Mouse (Mus musculus): ENCODE results near the gene Gm1604a.
A peak's percentile ranks its signal among the peaks of the same experiment; 100 is the strongest.
"Not testable (repeated sequence)": the region's sequence is repeated elsewhere in the genome, so short reads cannot be mapped to it uniquely, and the experiment has no call there.

Gene Gm1604a

DNA sequence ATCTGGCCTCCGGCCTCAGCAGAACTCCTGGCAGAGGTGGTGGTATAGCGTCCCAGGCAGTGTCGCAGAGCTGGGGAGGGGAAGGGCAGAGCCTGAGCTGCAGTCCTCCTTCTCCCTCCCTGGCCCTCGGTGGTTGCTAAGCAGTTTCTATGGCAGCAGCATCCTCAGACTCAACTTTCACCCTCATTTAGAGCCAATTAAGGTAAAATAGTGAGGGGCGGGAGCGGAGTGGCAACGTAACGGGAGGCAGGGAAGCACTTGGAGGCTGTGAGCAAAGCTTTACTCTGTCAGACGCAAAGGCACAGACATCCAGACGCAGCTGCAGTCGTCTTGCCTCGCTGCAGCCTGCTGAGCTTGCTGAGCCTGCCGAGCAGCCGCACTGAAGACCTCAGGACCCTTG is at the start of gene Gm1604a:
Gene Gm1604a (plus strand): TSS at position 312 of the 400 bp plus-strand sequence.
- not testable (repeated sequence) for DNase-seq (ENCODE audit: low spot score in 2 of 2)

DNA sequence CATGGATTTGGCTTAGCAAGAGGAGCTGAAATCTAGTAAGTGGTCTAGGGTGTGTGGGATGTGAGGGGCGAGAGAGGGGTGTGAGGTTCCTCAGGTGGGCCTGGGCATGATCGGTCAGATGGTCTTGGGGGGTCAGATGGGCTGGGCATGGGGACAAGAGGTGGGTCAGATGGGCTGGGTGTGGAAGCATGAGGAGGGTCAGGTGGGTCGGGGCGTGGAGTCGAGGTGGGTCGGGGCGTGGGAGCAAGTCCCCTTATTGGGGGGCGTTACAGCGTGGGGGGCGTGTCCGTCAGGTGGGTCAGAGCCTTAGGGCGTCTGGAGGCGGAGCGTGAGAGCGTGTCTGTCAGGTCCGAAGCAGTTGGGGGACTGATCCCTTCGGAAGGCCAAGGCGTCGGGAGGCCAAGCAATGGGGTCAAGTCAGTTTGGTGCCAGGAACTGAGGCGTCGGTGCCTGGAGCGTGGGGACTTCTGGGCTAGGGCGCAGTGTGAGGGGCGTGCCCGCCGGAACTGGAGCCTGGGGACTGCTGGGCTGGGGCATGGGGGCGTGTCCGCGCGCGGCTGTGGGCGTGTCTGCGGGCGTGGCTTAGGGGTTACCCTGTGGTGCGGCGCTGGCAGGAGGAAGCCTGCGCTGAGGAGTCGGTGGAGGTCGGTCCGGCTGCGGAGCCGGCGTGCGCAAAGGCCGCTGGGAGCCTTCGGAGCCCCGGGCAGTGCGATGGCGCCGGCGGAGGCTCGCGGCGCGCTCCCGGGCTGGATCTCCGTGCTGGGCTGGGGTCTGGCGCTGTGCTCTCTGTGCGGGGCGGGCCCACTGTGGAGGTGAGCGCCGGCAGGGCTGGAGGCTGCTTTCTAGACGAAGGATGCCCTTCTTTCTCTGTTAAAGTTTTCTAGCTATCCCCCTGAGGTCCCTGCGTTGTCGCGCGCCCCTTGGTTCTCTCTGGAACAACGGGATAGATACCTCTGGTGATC is 46.8 kb upstream of the Gm1604a start, which contains the start of gene Gm49721:
Gene Gm49721 (plus strand): TSS at position 618 of the 962 bp plus-strand sequence.
- peak; percentile 75 to 82 for DNase-seq (ENCODE audit: low spot score in 2 of 2)

DNA sequence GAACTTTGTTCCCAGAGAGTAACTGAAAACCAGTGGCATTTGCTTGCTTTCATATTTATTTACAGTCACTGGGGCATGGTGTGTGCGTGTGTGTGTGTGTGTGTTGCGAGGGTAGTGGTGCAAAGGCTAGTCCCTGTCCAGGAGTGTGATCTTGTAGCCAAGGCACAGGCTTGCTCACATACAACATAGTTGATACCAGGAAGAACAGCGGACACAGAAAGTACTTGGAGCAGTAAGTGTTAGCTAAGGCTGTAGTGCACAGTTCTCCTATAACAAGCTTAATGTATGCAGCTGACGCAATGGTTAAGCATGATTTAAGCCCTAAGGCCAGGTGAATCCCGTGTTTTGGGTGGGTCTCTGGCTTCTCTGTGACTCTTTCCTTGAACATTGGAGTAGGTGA is 46.0 kb upstream of the Gm1604a start:
- not testable (repeated sequence) for DNase-seq (ENCODE audit: low spot score in 2 of 2)

GRCm38 (mm10) chr17:6980144-6980543 is 45.2 kb upstream of the Gm1604a start:
- not testable (repeated sequence) for DNase-seq (ENCODE audit: low spot score in 2 of 2)

- DNase-seq (ENCODE audit: low spot score in 2 of 2) = not testable (repeated sequence)
These were observed 39.2 kb upstream of the Gm1604a start for GRCm38 (mm10) chr17:6986118-6986517.

GRCm38 (mm10) chr17:6995504-6995903 is 29.9 kb upstream of the Gm1604a start:
- not testable (repeated sequence) for DNase-seq (ENCODE audit: low spot score in 2 of 2)

- not testable (repeated sequence) for DNase-seq (ENCODE audit: low spot score in 2 of 2)
These were observed 28.5 kb upstream of the Gm1604a start for GRCm38 (mm10) chr17:6996826-6997225.

GRCm38 (mm10) chr17:6997778-6998490 is 27.4 kb upstream of the Gm1604a start:
- DNase-seq (ENCODE audit: low spot score in 2 of 2) = not testable (repeated sequence)

GRCm38 (mm10) chr17:7001790-7002585 is 23.4 kb upstream of the Gm1604a start:
- DNase-seq (ENCODE audit: low spot score in 2 of 2) = not testable (repeated sequence)

DNA sequence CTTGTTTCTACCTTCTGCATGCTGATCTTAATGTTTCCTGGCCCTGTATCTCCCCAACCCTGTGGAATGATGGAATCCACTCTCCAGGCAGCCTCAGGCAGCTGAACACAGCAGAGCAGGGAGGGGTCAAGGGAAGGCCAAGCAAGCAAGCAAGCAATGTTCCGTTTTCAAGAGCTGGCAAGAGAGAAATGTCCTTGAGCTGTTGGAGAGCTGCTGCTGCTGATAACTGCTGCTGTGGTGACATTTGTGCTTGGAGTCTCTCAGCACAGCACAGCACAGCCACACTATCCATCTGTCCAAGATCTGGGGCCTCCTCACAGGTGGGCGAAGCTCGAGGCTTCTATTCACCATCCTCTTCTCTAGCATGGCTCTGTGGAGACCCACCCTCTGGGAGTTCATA is 22.0 kb upstream of the Gm1604a start:
- not testable (repeated sequence) for DNase-seq (ENCODE audit: low spot score in 2 of 2)

GRCm38 (mm10) chr17:7005646-7006045 is 19.7 kb upstream of the Gm1604a start:
- not testable (repeated sequence) for DNase-seq (ENCODE audit: low spot score in 2 of 2)

GRCm38 (mm10) chr17:7008885-7009284 is 16.5 kb upstream of the Gm1604a start:
- DNase-seq (ENCODE audit: low spot score in 2 of 2) = not testable (repeated sequence)

DNA sequence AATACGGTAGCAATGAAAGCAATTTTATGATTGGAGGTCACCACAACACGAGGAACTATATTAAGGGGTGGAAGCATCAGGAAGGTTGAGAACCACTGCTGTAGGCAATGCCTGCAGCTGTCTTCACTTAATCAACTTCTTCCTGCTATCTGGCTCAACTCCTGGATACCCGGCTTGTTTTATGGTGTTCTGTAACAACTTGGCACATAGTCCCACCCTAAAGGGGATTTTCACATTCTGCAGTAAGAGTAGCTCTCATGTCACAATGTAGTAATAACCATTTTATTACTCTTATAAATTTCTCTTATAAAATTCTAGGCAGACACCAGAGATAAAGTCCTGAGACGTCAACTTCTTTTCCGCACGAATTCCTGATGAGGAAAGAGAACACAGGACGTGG is 15.9 kb upstream of the Gm1604a start:
- not testable (repeated sequence) for DNase-seq (ENCODE audit: low spot score in 2 of 2)

- DNase-seq (ENCODE audit: low spot score in 2 of 2) = not testable (repeated sequence)
These were observed 15.5 kb upstream of the Gm1604a start for GRCm38 (mm10) chr17:7009901-7010300.

DNA sequence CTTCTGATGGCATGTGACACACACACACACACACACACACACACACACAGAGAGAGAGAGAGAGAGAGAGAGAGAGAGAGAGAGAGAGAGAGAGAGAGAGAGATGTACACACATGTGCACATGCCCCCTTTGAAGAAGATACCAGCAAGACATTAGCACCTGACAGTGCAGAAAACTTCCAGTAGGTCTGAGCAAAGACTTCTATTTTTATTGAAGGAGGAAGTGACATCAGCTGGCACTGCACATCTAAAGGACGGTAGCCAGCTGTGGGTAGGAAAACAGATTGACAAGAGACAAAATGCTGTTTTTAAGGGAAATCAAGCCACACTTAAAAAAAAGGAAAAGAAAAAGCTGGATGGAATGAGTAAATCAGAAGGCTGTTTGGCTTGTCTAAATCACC is 11.2 kb upstream of the Gm1604a start:
- not testable (repeated sequence) for DNase-seq (ENCODE audit: low spot score in 2 of 2)

GRCm38 (mm10) chr17:7025764-7026346 is 487 bp downstream of the Gm1604a start:
- not testable (repeated sequence) for DNase-seq (ENCODE audit: low spot score in 2 of 2)

- not testable (repeated sequence) for DNase-seq (ENCODE audit: low spot score in 2 of 2)
These were observed 4.8 kb downstream of the Gm1604a start for GRCm38 (mm10) chr17:7030204-7030603.

GRCm38 (mm10) chr17:7030622-7031174 is 5.3 kb downstream of the Gm1604a start:
- DNase-seq (ENCODE audit: low spot score in 2 of 2) = not testable (repeated sequence)

- DNase-seq (ENCODE audit: low spot score in 2 of 2) = not testable (repeated sequence)
These were observed 8.1 kb downstream of the Gm1604a start for GRCm38 (mm10) chr17:7033192-7034166.

Measured in spleen, postnatal 4 days (tissue).